Mouse (Mus musculus): ENCODE measurements around the gene Ksr1.

DNA sequence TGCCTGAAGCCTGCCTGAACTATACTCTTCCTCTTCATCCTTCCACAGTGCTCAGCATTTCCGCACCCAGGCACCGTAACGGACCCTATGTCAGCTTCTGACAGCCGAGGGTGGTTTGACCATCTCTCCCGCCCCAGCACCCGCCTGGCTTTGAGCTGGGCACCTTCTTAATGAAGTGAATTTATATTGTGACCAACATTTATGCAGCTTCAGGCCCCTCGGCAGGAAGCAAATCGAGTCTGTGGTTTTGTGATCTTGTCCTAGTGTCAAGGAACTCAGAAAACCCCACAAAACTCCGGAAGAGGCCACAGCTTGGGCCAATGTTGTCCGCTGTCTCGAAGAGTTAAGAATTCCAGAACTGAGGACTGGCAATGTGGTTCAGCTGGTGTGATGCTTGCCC lies 112.6 kb downstream of the Ksr1 start:
- TF ChIP-seq RAD21 (IDR thresholded peaks at IDR 0.05; ENCODE audit: low read depth, low read length) (no peak), SIN3A (IDR thresholded peaks at IDR 0.05; ENCODE audit: low read length) (no peak), CTCF (conservative IDR thresholded peaks at IDR 0.05 in 1 of 2, IDR thresholded peaks at IDR 0.05 in 1 of 2; ENCODE audit: low read depth in 2 of 2, low read length in 2 of 2) (no peak)
